Mouse (Mus musculus) lung, postnatal 0 days (tissue): ENCODE data around the gene Morc4.

Experiments used
- CTCF ChIP-seq: IDR thresholded peaks from 2 replicates; pipeline ENCODE4 v1.5.1; 2016; ENCODE audit warnings: antibody characterized with exemption, mild to moderate bottlenecking
- EP300 ChIP-seq: IDR thresholded peaks from 2 replicates; pipeline ENCODE4 v1.6.1; 2016; ENCODE audit warnings: antibody characterized with exemption, mild to moderate bottlenecking, control low read depth

- no peak for TF ChIP-seq CTCF
- TF ChIP-seq EP300, result no peak
These were observed 12.1 kb downstream of the Morc4 start for GRCm38 (mm10) chrX:139859402-139859801.
